In genomic region chr7:28957286-28957685, GRCm38 (mm10) we compare ENCODE assay signal across 13 mouse cellular contexts. TPM values are rescaled to one million over a fixed set of nuclear protein-coding genes. Genes with fewer than 3 reads are reported as not detected.
A peak's percentile ranks its signal among the peaks of the same experiment; 100 is the strongest.
DNase-seq lines count a peak whose midpoint lies in the region; ATAC-seq and TF ChIP-seq lines count a peak whose summit lies in the region.
"Had no signal": no experiment of that assay in that cellular context is flagged by ENCODE, and none has a peak within 500 bp of the region (broad histone marks: within the 10 kb centered on the region; RNA-seq: fewer than 3 reads in every experiment).

No protein-coding gene starts in this region.

- no peak for TF ChIP-seq CTCF in heart, adult 2 months (IDR thresholded peaks at IDR 0.05)
- TF ChIP-seq CTCF in embryonic fibroblast, embryonic 13.5 days (IDR thresholded peaks at IDR 0.05; ENCODE audit: borderline replicate concordance, insufficient read depth, low read length): no peak

- H3K9ac ChIP-seq in heart, adult 2 months (ENCODE audit: low read depth, low read length): no peak overlapping the region
- no peak overlapping the region for H3K9ac ChIP-seq in limb, embryonic 13.5 days
- no peak overlapping the region for H3K9ac ChIP-seq in hindbrain, embryonic 13.5 days
- H3K9ac ChIP-seq: hindbrain, embryonic 12.5 days had no signal

- H3K36me3 ChIP-seq in heart, adult 2 months (ENCODE audit: control insufficient read depth, insufficient read depth, low read length): peaks cover 61% of the 10 kb centered on the region
- peaks cover 13% of the 10 kb centered on the region for H3K36me3 ChIP-seq in limb, embryonic 13.5 days
- peaks cover 32% of the 10 kb centered on the region for H3K36me3 ChIP-seq in limb, embryonic 10.5 days
- H3K36me3 ChIP-seq in macrophage (ENCODE audit: inconsistent target): no peaks in the 10 kb centered on the region
- H3K36me3 ChIP-seq in hindbrain, embryonic 13.5 days: no peaks in the 10 kb centered on the region
- H3K36me3 ChIP-seq: hindbrain, embryonic 12.5 days had no signal

- TF ChIP-seq POLR2A in heart, adult 2 months (IDR thresholded peaks at IDR 0.05; ENCODE audit: insufficient read depth, low read depth, low read length): no peak
- no peak for TF ChIP-seq POLR2A in embryonic fibroblast, embryonic 13.5 days (IDR thresholded peaks at IDR 0.05; ENCODE audit: low read depth, low read length)

- 42% methylated on average over 6 of the region's 6 CpGs for WGBS in heart, adult 2 months
- 72% methylated on average over 6 of the region's 6 CpGs for WGBS in limb, embryonic 13.5 days
- 85% methylated on average over 6 of the region's 6 CpGs for WGBS in limb, embryonic 10.5 days
- WGBS in macrophage (ENCODE audit: missing documents): 95% methylated on average over 6 of the region's 6 CpGs
- 85% methylated on average over 6 of the region's 6 CpGs for WGBS in hindbrain, embryonic 13.5 days

- peaks cover 40% of the 10 kb centered on the region for H3K4me1 ChIP-seq in heart, adult 2 months (ENCODE audit: control insufficient read depth, insufficient read depth, low read length)
- peaks cover 88% of the 10 kb centered on the region for H3K4me1 ChIP-seq in limb, embryonic 13.5 days
- H3K4me1 ChIP-seq in limb, embryonic 10.5 days: peaks cover 74% of the 10 kb centered on the region
- H3K4me1 ChIP-seq in embryonic fibroblast, embryonic 13.5 days (ENCODE audit: control insufficient read depth, insufficient read depth, low read length): peaks cover 29% of the 10 kb centered on the region
- H3K4me1 ChIP-seq in hindbrain, embryonic 13.5 days (replicated peaks): peaks cover 71% of the 10 kb centered on the region

- ATAC-seq in limb, embryonic 13.5 days (ENCODE audit: low FRiP score, low read depth): no peak
- ATAC-seq in hindbrain, embryonic 13.5 days (ENCODE audit: low FRiP score): no peak
- ATAC-seq: forebrain, embryonic 16.5 days had no signal

- H3K27me3 ChIP-seq in heart, adult 2 months (ENCODE audit: control insufficient read depth, insufficient read depth, low read length): no peaks in the 10 kb centered on the region
- H3K27me3 ChIP-seq in limb, embryonic 13.5 days: no peaks in the 10 kb centered on the region
- H3K27me3 ChIP-seq in limb, embryonic 10.5 days (ENCODE audit: low read depth, poor library complexity, severe bottlenecking): no peaks in the 10 kb centered on the region
- no peaks in the 10 kb centered on the region for H3K27me3 ChIP-seq in hindbrain, embryonic 13.5 days
- H3K27me3 ChIP-seq: hindbrain, embryonic 12.5 days had no signal

- DNase-seq in heart, adult 2 months: no peak
- DNase-seq in heart, postnatal 10 days: no peak
- DNase-seq in limb, embryonic 10.5 days (ENCODE audit: low spot score): no peak
- DNase-seq in urinary bladder, adult 18-20 months (ENCODE audit: low spot score in 2 of 2): no peak
- DNase-seq: cerebellum, adult 11-12 months; gastrocnemius, postnatal 14 days; thymus, adult 18-20 months had no signal

- no peak for TF ChIP-seq EP300 in heart, adult 2 months (IDR thresholded peaks at IDR 0.05; ENCODE audit: insufficient read depth, low read depth, low read length)

- no peak overlapping the region for H3K4me3 ChIP-seq in heart, adult 2 months
- no peak overlapping the region for H3K4me3 ChIP-seq in limb, embryonic 13.5 days
- no peak overlapping the region for H3K4me3 ChIP-seq in limb, embryonic 10.5 days
- H3K4me3 ChIP-seq in embryonic fibroblast, embryonic 13.5 days (ENCODE audit: insufficient read depth, low read length): no peak overlapping the region; the same call in 1 of the 2 replicates
- no peak overlapping the region for H3K4me3 ChIP-seq in macrophage (ENCODE audit: inconsistent target)
- no peak overlapping the region for H3K4me3 ChIP-seq in hindbrain, embryonic 13.5 days
- H3K4me3 ChIP-seq: hindbrain, embryonic 12.5 days had no signal

- intact Hi-C loops in heart, adult 2 months (cut with DNase I): no loop called here
- intact Hi-C loops in heart, postnatal 10 days (cut with DNase I): loop anchor here (5.0 to 10.0 kb wide), 2 partner anchors 145 to 582 kb away; partner anchors contain the start of gene Plekhg2

- H3K9me3 ChIP-seq in limb, embryonic 13.5 days: no peaks in the 10 kb centered on the region
- no peaks in the 10 kb centered on the region for H3K9me3 ChIP-seq in limb, embryonic 10.5 days (replicated peaks)
- no peaks in the 10 kb centered on the region for H3K9me3 ChIP-seq in hindbrain, embryonic 13.5 days
- H3K9me3 ChIP-seq: hindbrain, embryonic 12.5 days had no signal

- peak overlapping the region; percentile 88 for H3K27ac ChIP-seq in heart, adult 2 months
- peak overlapping the region; percentile 39; the same call in 1 of the 2 replicates for H3K27ac ChIP-seq in limb, embryonic 13.5 days
- no peak overlapping the region for H3K27ac ChIP-seq in limb, embryonic 10.5 days
- peak overlapping the region; percentile 93 for H3K27ac ChIP-seq in embryonic fibroblast, embryonic 13.5 days (ENCODE audit: insufficient read depth, low read length)
- H3K27ac ChIP-seq in macrophage: 0 out of 2 replicates have a peak overlapping the region, but pooled peaks have one; percentile 29
- no peak overlapping the region for H3K27ac ChIP-seq in hindbrain, embryonic 13.5 days
- H3K27ac ChIP-seq: hindbrain, embryonic 12.5 days had no signal

- H3K4me2 ChIP-seq in limb, embryonic 13.5 days (replicated peaks): no peak overlapping the region
- H3K4me2 ChIP-seq in hindbrain, embryonic 13.5 days: no peak overlapping the region
- H3K4me2 ChIP-seq: hindbrain, embryonic 12.5 days had no signal

- H3K79me2 ChIP-seq in heart, adult 2 months (replicated peaks; ENCODE audit: control insufficient read depth, insufficient read depth, low read length): peaks cover 19% of the 10 kb centered on the region
- peaks cover 96% of the 10 kb centered on the region for H3K79me2 ChIP-seq in macrophage (ENCODE audit: inconsistent target)

RNA-seq across cellular contexts. Expression of gene Actn4, which starts 4.9 kb away (rescaled TPM):
- total RNA-seq in heart, adult 2 months (2021): 10 to 100 TPM; 66.1 to 85.7 TPM
- 123 and 132 TPM in 2 replicates for polyA plus RNA-seq in heart, adult 2 months (2012; rRNA removed)
- 100 to 1,000 TPM; 173 to 174 TPM for total RNA-seq in heart, postnatal 10 days (2021)
- 270 and 300 TPM in 2 replicates for polyA plus RNA-seq in limb, embryonic 13.5 days (2015; fragmentation: Nextera tagmentation; extraction: Ambion mirVana)
- polyA plus RNA-seq in limb, embryonic 10.5 days (2016; fragmentation: Nextera tagmentation; extraction: Ambion mirVana): 253 and 285 TPM in 2 replicates
- polyA plus RNA-seq in embryonic fibroblast, embryonic 13.5 days (2011; ENCODE audit: insufficient read length, low read depth, missing spikeins): 446 and 575 TPM in 2 replicates
- total RNA-seq in macrophage (2018; cell fraction: chromatin; rRNA removed): 100 to 1,000 TPM in 2 of 26 experiments, 10 to 100 TPM in 24; 30.6 to 199 (median 65.0) TPM
- total RNA-seq in macrophage (2018; cell fraction: cytosol; rRNA removed): 100 to 1,000 TPM; 111 to 157 (median 131) TPM
- 100 to 1,000 TPM in 1 of 26 experiments, 10 to 100 TPM in 25; 56.6 to 111 (median 76.5) TPM for total RNA-seq in macrophage (2018; cell fraction: nucleus; rRNA removed)
- polyA plus RNA-seq in macrophage (2018): 117 to 186 TPM (median 183 TPM) in 3 replicates
- 136 and 138 TPM in 2 replicates for polyA plus RNA-seq in hindbrain, embryonic 13.5 days (2015; fragmentation: Nextera tagmentation; extraction: Ambion mirVana)

RNA-seq across cellular contexts. Expression of gene Eif3k, which starts 24.4 kb away (rescaled TPM):
- 100 to 1,000 TPM; 156 to 177 TPM for total RNA-seq in heart, adult 2 months (2021)
- 221 and 283 TPM in 2 replicates for polyA plus RNA-seq in heart, adult 2 months (2012; rRNA removed)
- 100 to 1,000 TPM; 185 to 188 TPM for total RNA-seq in heart, postnatal 10 days (2021)
- 422 and 454 TPM in 2 replicates for polyA plus RNA-seq in limb, embryonic 13.5 days (2015; fragmentation: Nextera tagmentation; extraction: Ambion mirVana)
- 446 and 467 TPM in 2 replicates for polyA plus RNA-seq in limb, embryonic 10.5 days (2016; fragmentation: Nextera tagmentation; extraction: Ambion mirVana)
- 328 and 347 TPM in 2 replicates for polyA plus RNA-seq in embryonic fibroblast, embryonic 13.5 days (2011; ENCODE audit: insufficient read length, low read depth, missing spikeins)
- 10 to 100 TPM in 25 of 26 experiments, 1 to 10 TPM in 1; 9.3 to 72.1 (median 34.4) TPM for total RNA-seq in macrophage (2018; cell fraction: chromatin; rRNA removed)
- 100 to 1,000 TPM; 134 to 274 (median 165) TPM for total RNA-seq in macrophage (2018; cell fraction: cytosol; rRNA removed)
- 10 to 100 TPM; 30.4 to 70.0 (median 47.1) TPM for total RNA-seq in macrophage (2018; cell fraction: nucleus; rRNA removed)
- 201 to 248 TPM (median 241 TPM) in 3 replicates for polyA plus RNA-seq in macrophage (2018)
- 315 and 332 TPM in 2 replicates for polyA plus RNA-seq in hindbrain, embryonic 13.5 days (2015; fragmentation: Nextera tagmentation; extraction: Ambion mirVana)

RNA-seq across cellular contexts. Expression of gene Map4k1, which starts 24.6 kb away (rescaled TPM):
- 1 to 10 TPM in 1 of 2 experiments, under 1 TPM in 1; 0.91 to 1.1 TPM for total RNA-seq in heart, adult 2 months (2021)
- 2.7 and 3.4 TPM in 2 replicates for polyA plus RNA-seq in heart, adult 2 months (2012; rRNA removed)
- total RNA-seq in heart, postnatal 10 days (2021): 1 to 10 TPM; 2.0 to 2.2 TPM
- 9.5 and 10.0 TPM in 2 replicates for polyA plus RNA-seq in limb, embryonic 13.5 days (2015; fragmentation: Nextera tagmentation; extraction: Ambion mirVana)
- 18.9 and 19.4 TPM in 2 replicates for polyA plus RNA-seq in limb, embryonic 10.5 days (2016; fragmentation: Nextera tagmentation; extraction: Ambion mirVana)
- polyA plus RNA-seq in embryonic fibroblast, embryonic 13.5 days (2011; ENCODE audit: insufficient read length, low read depth, missing spikeins): 2.0 and 2.2 TPM in 2 replicates
- 10 to 100 TPM in 2 of 26 experiments, 1 to 10 TPM in 24; 1.4 to 11.2 (median 6.7) TPM for total RNA-seq in macrophage (2018; cell fraction: chromatin; rRNA removed)
- total RNA-seq in macrophage (2018; cell fraction: cytosol; rRNA removed): 1 to 10 TPM; 2.6 to 8.3 (median 4.4) TPM
- 10 to 100 TPM in 1 of 26 experiments, 1 to 10 TPM in 25; 1.5 to 14.1 (median 5.7) TPM for total RNA-seq in macrophage (2018; cell fraction: nucleus; rRNA removed)
- 3.7 to 5.2 TPM (median 4.7 TPM) in 3 replicates for polyA plus RNA-seq in macrophage (2018)
- 4.1 and 6.4 TPM in 2 replicates for polyA plus RNA-seq in hindbrain, embryonic 13.5 days (2015; fragmentation: Nextera tagmentation; extraction: Ambion mirVana)

Comparison
In these comparisons a context has a peak if more than half of its experiments do, and no peak if none do; other contexts are left out.
1. H3K27ac ChIP-seq: peak in heart, adult 2 months (single experiment), limb, embryonic 13.5 days (single experiment), embryonic fibroblast, embryonic 13.5 days (single experiment) and macrophage (single experiment); none in limb, embryonic 10.5 days (single experiment) and hindbrain, embryonic 13.5 days (single experiment).